Mouse (Mus musculus): ENCODE measurements around the gene Dgkq. TPM values are rescaled to one million over a fixed set of nuclear protein-coding genes. Genes with fewer than 3 reads are reported as not detected.

Gene Dgkq
- total RNA-seq, 2 experiments from 2014 or later, result 55.4 to 68.1 TPM

GRCm38 (mm10) chr5:108626050-108626660, 43.3 kb downstream of the Dgkq start:
- intact Hi-C loops (cut with DNase I), result no loop called here
- no peak for DNase-seq

- intact Hi-C loops (cut with DNase I), result no loop called here
- no peak for DNase-seq
Observed at GRCm38 (mm10) chr5:108621870-108622269, 47.6 kb downstream of the Dgkq start.

DNA sequence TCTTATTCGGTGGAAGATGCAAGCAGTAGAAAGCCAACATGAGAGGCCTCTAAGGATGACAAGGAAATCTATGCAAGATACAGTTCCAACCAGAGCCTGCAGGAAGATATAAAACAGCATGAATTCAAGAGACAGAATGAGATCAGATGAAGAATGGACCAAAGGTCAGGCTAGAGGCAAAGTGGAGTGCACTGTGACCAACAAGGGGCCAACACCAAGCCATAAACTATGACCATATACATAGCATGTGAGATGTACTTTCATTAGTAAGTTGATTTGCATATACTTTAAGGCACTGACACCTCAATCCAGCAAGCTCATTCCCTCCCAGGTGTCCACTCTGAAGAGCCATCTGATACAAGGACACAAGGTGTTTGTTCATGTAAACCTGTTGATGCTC, 59.0 kb downstream of the Dgkq start:
- no peak for DNase-seq
- intact Hi-C loops (cut with DNase I), result loop anchor here (10.0 kb wide), 1 partner anchor 1594 kb away; no protein-coding TSS in a partner anchor

GRCm38 (mm10) chr5:108602537-108602936, 66.9 kb downstream of the Dgkq start:
- intact Hi-C loops (cut with DNase I), result no loop called here
- no peak for DNase-seq

- DNase-seq, result no peak
- intact Hi-C loops (cut with DNase I), result no loop called here
Observed at GRCm38 (mm10) chr5:108599923-108600322, 69.5 kb downstream of the Dgkq start.

Other genes starting within 250 kb of the Dgkq start
- gene Atp5k, start 235.2 kb downstream of the Dgkq start, total RNA-seq (2021), result 100 to 1,000 TPM; 184 to 214 TPM
- under 1 TPM; 0.20 to 0.32 TPM for gene Mfsd7a, start 220.8 kb downstream of the Dgkq start, total RNA-seq (2021)
- gene Pcgf3, start 208.4 kb downstream of the Dgkq start, total RNA-seq (2021), result 10 to 100 TPM; 82.2 to 94.3 TPM
- 100 to 1,000 TPM; 190 to 193 TPM for gene Cplx1, start 119.6 kb downstream of the Dgkq start, total RNA-seq (2021)
- gene Gak, start 39.9 kb downstream of the Dgkq start, total RNA-seq (2021), result 10 to 100 TPM; 72.0 to 78.4 TPM
- gene Tmem175, start 39.9 kb downstream of the Dgkq start, total RNA-seq (2021), result 10 to 100 TPM; 24.3 to 25.3 TPM
- gene Idua, start 9.3 kb downstream of the Dgkq start, total RNA-seq (2021), result 1 to 10 TPM; 9.8 to 9.9 TPM
- gene Slc26a1, start 5.9 kb upstream of the Dgkq start, total RNA-seq (2021), result 1 to 10 TPM; 3.8 to 4.2 TPM
- 10 to 100 TPM; 17.3 to 17.6 TPM for gene Fgfrl1, start 22.7 kb upstream of the Dgkq start, total RNA-seq (2021)
- not detected for gene Rnf212, start 105.3 kb upstream of the Dgkq start, total RNA-seq (2021)
- not detected for gene Tmed11, start 125.7 kb upstream of the Dgkq start, total RNA-seq (2021)
- gene Vmn2r8, start 139.2 kb upstream of the Dgkq start, total RNA-seq (2021), result not detected
- not detected for gene Vmn2r9, start 182.9 kb upstream of the Dgkq start, total RNA-seq (2021)

All from left cerebral cortex, postnatal 4 days (tissue).